Mouse (Mus musculus): ENCODE measurements around the gene Babam2.

DNA sequence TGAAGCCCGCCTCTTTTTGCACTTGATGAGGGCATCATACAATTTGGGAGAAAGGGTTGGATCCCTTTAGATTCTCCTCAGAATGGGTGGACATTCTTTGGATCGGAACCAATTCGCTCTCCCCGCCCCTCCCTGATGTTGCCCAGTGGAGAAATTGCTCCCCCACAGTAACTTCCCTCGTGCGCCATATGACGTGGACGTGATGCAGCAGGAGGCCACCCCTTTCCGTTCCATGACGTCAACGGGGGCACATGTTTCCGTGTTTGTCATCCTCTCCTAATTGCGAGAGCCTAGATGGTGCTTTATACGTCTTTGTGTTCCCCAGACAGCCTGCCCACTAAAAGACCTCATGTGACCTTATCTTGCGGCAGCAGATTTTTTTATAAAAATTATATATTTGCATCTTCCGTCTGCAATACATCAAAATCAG lies 828 bp downstream of the Babam2 start:
- TF ChIP-seq CTCF (IDR thresholded peaks at IDR 0.05; ENCODE audit: low read depth) (no peak), EP300 (IDR thresholded peaks at IDR 0.05; ENCODE audit: low read depth) (peak; percentile 93)
